ENCODE assay signal across 16 mouse cellular contexts in the genomic region with DNA sequence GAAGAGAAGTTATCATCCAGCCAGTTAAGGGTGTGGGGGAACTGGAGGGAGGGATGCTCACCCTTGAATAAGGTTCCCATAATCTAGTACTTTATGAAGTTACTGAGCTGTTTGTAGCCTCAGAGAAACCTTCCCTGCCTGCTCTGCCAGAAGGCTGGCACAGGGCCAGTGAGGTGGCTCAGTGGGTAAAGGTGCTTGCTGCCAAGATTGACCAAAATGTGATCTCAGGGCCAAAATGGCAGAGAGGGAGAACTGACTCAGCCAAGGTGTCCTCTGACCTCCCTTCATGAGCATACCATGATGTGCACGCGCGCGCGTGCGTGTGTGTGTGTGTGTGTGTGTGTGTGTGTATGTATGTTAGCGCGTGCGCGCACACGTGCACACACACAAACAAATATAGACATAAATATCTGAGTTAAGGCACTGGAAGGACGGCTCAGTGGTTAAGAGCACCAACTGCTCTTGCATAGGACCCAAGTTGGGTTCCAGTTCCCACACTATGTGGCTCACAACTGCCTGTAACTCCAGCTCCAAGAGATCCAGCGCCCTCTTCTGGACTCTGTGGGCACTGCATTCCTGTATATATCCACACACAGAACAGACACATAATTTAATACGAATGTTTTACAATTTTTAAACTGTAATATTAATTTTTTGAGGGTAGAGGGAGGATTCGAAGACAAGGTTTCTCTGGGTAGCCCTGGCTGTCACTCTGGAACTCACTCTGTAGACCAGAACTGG. TPM values are rescaled to one million over a fixed set of nuclear protein-coding genes. Genes with fewer than 3 reads are reported as not detected.
DNase-seq lines count a peak whose midpoint lies in the region; ATAC-seq and TF ChIP-seq lines count a peak whose summit lies in the region.
"Had no signal": no experiment of that assay in that cellular context is flagged by ENCODE, and none has a peak within 500 bp of the region (broad histone marks: within the 10 kb centered on the region; RNA-seq: fewer than 3 reads in every experiment).

No protein-coding gene starts in this region.

- H3K27ac ChIP-seq in heart, adult 2 months = no peak overlapping the region
- H3K27ac ChIP-seq in lung, postnatal 0 days (ENCODE audit: low read length) = no peak overlapping the region
- no peak overlapping the region for H3K27ac ChIP-seq in embryonic facial prominence, embryonic 10.5 days (replicated peaks)
- H3K27ac ChIP-seq: limb, embryonic 10.5 days had no signal

- no peak for DNase-seq in heart, adult 2 months
- DNase-seq in heart, adult 8-10 months (ENCODE audit: low spot score) = no peak
- DNase-seq in lung, postnatal 0 days (ENCODE audit: low spot score) = no peak
- DNase-seq in lung, adult 18-20 months = no peak
- peak; percentile 78 for DNase-seq in brain, adult 2 months (ENCODE audit: low read depth, low spot score)
- DNase-seq in induced T-regulatory cell, adult 2 months (ENCODE audit: low read depth) = peak; percentile 43
- no peak for DNase-seq in layer of hippocampus, postnatal 10 days (ENCODE audit: low spot score in 2 of 2)
- DNase-seq in embryonic facial prominence, embryonic 10.5 days (ENCODE audit: low spot score) = no peak
- DNase-seq: kidney, adult 18-20 months; right cerebral cortex, adult 18-20 months; thymus, adult 18-20 months had no signal

- no peaks in the 10 kb centered on the region for H3K9me3 ChIP-seq in lung, postnatal 0 days (ENCODE audit: low read length)
- no peaks in the 10 kb centered on the region for H3K9me3 ChIP-seq in embryonic facial prominence, embryonic 10.5 days
- H3K9me3 ChIP-seq: G1E; limb, embryonic 10.5 days had no signal

- no peak for TF ChIP-seq POLR2A in heart, adult 2 months (IDR thresholded peaks at IDR 0.05; ENCODE audit: insufficient read depth, low read depth, low read length)

- no peaks in the 10 kb centered on the region for H3K79me2 ChIP-seq in heart, adult 2 months (replicated peaks; ENCODE audit: control insufficient read depth, insufficient read depth, low read length)

- H3K9ac ChIP-seq in heart, adult 2 months (ENCODE audit: low read depth, low read length) = no peak overlapping the region
- no peak overlapping the region for H3K9ac ChIP-seq in lung, postnatal 0 days (replicated peaks; ENCODE audit: low read depth)

- no peak for ATAC-seq in lung, postnatal 0 days

- TF ChIP-seq CTCF in heart, adult 2 months (IDR thresholded peaks at IDR 0.05) = peak; percentile 43
- peak; percentile 30 for TF ChIP-seq CTCF in lung, postnatal 0 days (IDR thresholded peaks at IDR 0.05)

- H3K36me3 ChIP-seq in heart, adult 2 months (ENCODE audit: control insufficient read depth, insufficient read depth, low read length) = no peaks in the 10 kb centered on the region
- no peaks in the 10 kb centered on the region for H3K36me3 ChIP-seq in lung, postnatal 0 days (ENCODE audit: insufficient read depth, low read length)
- H3K36me3 ChIP-seq in embryonic facial prominence, embryonic 10.5 days (replicated peaks) = peaks cover 81% of the 10 kb centered on the region
- H3K36me3 ChIP-seq: G1E had no signal

- H3K27me3 ChIP-seq in heart, adult 2 months (ENCODE audit: control insufficient read depth, insufficient read depth, low read length) = no peaks in the 10 kb centered on the region
- no peaks in the 10 kb centered on the region for H3K27me3 ChIP-seq in lung, postnatal 0 days (replicated peaks; ENCODE audit: insufficient read depth, low read length)
- H3K27me3 ChIP-seq in embryonic facial prominence, embryonic 10.5 days (replicated peaks; ENCODE audit: low read depth, poor library complexity, severe bottlenecking) = no peaks in the 10 kb centered on the region

- no peak overlapping the region for H3K4me2 ChIP-seq in lung, postnatal 0 days (replicated peaks; ENCODE audit: low read depth, low read length)

- no peak overlapping the region for H3K4me3 ChIP-seq in heart, adult 2 months
- no peak overlapping the region for H3K4me3 ChIP-seq in lung, postnatal 0 days (ENCODE audit: low read depth, low read length)
- no peak overlapping the region for H3K4me3 ChIP-seq in embryonic facial prominence, embryonic 10.5 days
- H3K4me3 ChIP-seq: limb, embryonic 10.5 days had no signal

- intact Hi-C loops in heart, adult 2 months (cut with DNase I) = no loop called here

- WGBS in heart, adult 2 months = 93% methylated on average over 15 of the region's 15 CpGs
- 91% methylated on average over 15 of the region's 15 CpGs for WGBS in lung, postnatal 0 days
- 93% methylated on average over 15 of the region's 15 CpGs for WGBS in embryonic facial prominence, embryonic 10.5 days

- no peak for TF ChIP-seq EP300 in heart, adult 2 months (IDR thresholded peaks at IDR 0.05; ENCODE audit: insufficient read depth, low read depth, low read length)
- TF ChIP-seq EP300 in lung, postnatal 0 days (IDR thresholded peaks at IDR 0.05) = no peak

- peaks cover 2% of the 10 kb centered on the region; the same call in 1 of the 2 replicates for H3K4me1 ChIP-seq in heart, adult 2 months (ENCODE audit: control insufficient read depth, insufficient read depth, low read length)
- no peaks in the 10 kb centered on the region for H3K4me1 ChIP-seq in lung, postnatal 0 days (ENCODE audit: insufficient read depth, low read depth, low read length)
- peaks cover 10% of the 10 kb centered on the region for H3K4me1 ChIP-seq in embryonic facial prominence, embryonic 10.5 days

RNA-seq across cellular contexts. Expression of a gene that starts 26.1 kb away (rescaled TPM):
- 1 to 10 TPM; 7.0 to 8.0 TPM for total RNA-seq in heart, adult 2 months (2021)
- polyA plus RNA-seq in heart, adult 2 months (2012; rRNA removed) = 6.2 and 9.8 TPM in 2 replicates
- 1 to 10 TPM; 4.5 to 6.8 (median 5.4) TPM for total RNA-seq in heart, adult 8-10 months (2022)
- polyA plus RNA-seq in lung, postnatal 0 days (2015; fragmentation: Nextera tagmentation; extraction: Ambion mirVana) = 3.0 and 4.1 TPM in 2 replicates
- total RNA-seq in layer of hippocampus, postnatal 10 days (2021) = 100 to 1,000 TPM; 124 to 133 TPM
- polyA plus RNA-seq in embryonic facial prominence, embryonic 10.5 days (2016; fragmentation: Nextera tagmentation; extraction: Ambion mirVana) = 5.8 and 6.8 TPM in 2 replicates

RNA-seq across cellular contexts. Expression of a gene that starts 33.8 kb away (rescaled TPM):
- not detected for total RNA-seq in heart, adult 2 months (2021)
- polyA plus RNA-seq in heart, adult 2 months (2012; rRNA removed) = not detected in 2 replicates
- total RNA-seq in heart, adult 8-10 months (2022) = not detected
- polyA plus RNA-seq in lung, postnatal 0 days (2015; fragmentation: Nextera tagmentation; extraction: Ambion mirVana) = 0.24 and 0.67 TPM in 2 replicates
- total RNA-seq in layer of hippocampus, postnatal 10 days (2021) = 1 to 10 TPM; 3.1 to 5.1 TPM
- 0.10 TPM in 1 of 2 replicates, not detected in the other for polyA plus RNA-seq in embryonic facial prominence, embryonic 10.5 days (2016; fragmentation: Nextera tagmentation; extraction: Ambion mirVana)
- total RNA-seq: adrenal gland, postnatal 36 days had no signal
- polyA plus RNA-seq: G1E; heart, embryonic 16.5 days; neural tube, embryonic 11.5 days had no signal

RNA-seq across cellular contexts. Expression of a gene that starts 55.0 kb away (rescaled TPM):
- total RNA-seq in heart, adult 2 months (2021) = 10 to 100 TPM; 21.0 to 24.6 TPM
- polyA plus RNA-seq in heart, adult 2 months (2012; rRNA removed) = 32.5 and 44.8 TPM in 2 replicates
- 10 to 100 TPM; 21.6 to 26.0 (median 24.6) TPM for total RNA-seq in heart, adult 8-10 months (2022)
- 84.4 and 95.9 TPM in 2 replicates for polyA plus RNA-seq in lung, postnatal 0 days (2015; fragmentation: Nextera tagmentation; extraction: Ambion mirVana)
- 10 to 100 TPM; 63.0 to 65.2 TPM for total RNA-seq in layer of hippocampus, postnatal 10 days (2021)
- 414 and 415 TPM in 2 replicates for polyA plus RNA-seq in embryonic facial prominence, embryonic 10.5 days (2016; fragmentation: Nextera tagmentation; extraction: Ambion mirVana)

Comparison
In these comparisons a context has a peak if more than half of its experiments do, and no peak if none do; other contexts are left out.
1. DNase-seq: peak in brain, adult 2 months (single experiment) and induced T-regulatory cell, adult 2 months (single experiment); none in heart, adult 2 months (0 of 2), heart, adult 8-10 months (single experiment), lung, postnatal 0 days (single experiment), lung, adult 18-20 months (0 of 2), layer of hippocampus, postnatal 10 days (0 of 2) and embryonic facial prominence, embryonic 10.5 days (single experiment).
2. RNA of a gene that starts 26.1 kb away (total RNA-seq): 124 to 133 TPM in layer of hippocampus, postnatal 10 days; 7.0 to 8.0 TPM in heart, adult 2 months and 4.5 to 6.8 TPM in heart, adult 8-10 months; every median in the first group is over 10 times any median in the second.
3. RNA of a gene that starts 33.8 kb away (total RNA-seq): 3.1 to 5.1 TPM in layer of hippocampus, postnatal 10 days; not detected in heart, adult 2 months and not detected in heart, adult 8-10 months; every median in the first group is over 4 times any median in the second.